Mouse (Mus musculus): ENCODE measurements around the gene Tmbim4.

The Tmbim4 gene

GRCm38 (mm10) chr10:120246994-120247750 is 45.8 kb downstream of the Tmbim4 start:
- peak; percentile 74 for DNase-seq

- DNase-seq: peak; percentile 51
These were observed 49.7 kb downstream of the Tmbim4 start for GRCm38 (mm10) chr10:120250911-120251683.

GRCm38 (mm10) chr10:120251791-120252190 is 50.4 kb downstream of the Tmbim4 start:
- no peak for DNase-seq

GRCm38 (mm10) chr10:120252800-120253199 is 51.4 kb downstream of the Tmbim4 start:
- peak; percentile 40 for DNase-seq

- peak; percentile 78 for DNase-seq
These were observed 55.8 kb downstream of the Tmbim4 start for GRCm38 (mm10) chr10:120257231-120257630.

- no peak for DNase-seq
These were observed 66.4 kb downstream of the Tmbim4 start for GRCm38 (mm10) chr10:120267790-120268189.

- DNase-seq: peak; percentile 28
These were observed 68.6 kb downstream of the Tmbim4 start for GRCm38 (mm10) chr10:120269946-120270345.

GRCm38 (mm10) chr10:120270777-120271176 is 69.4 kb downstream of the Tmbim4 start:
- DNase-seq: peak; percentile 76

GRCm38 (mm10) chr10:120271318-120271717 is 69.9 kb downstream of the Tmbim4 start:
- DNase-seq: no peak

GRCm38 (mm10) chr10:120271879-120272269 is 70.5 kb downstream of the Tmbim4 start:
- no peak for DNase-seq

GRCm38 (mm10) chr10:120272270-120272883 is 71.0 kb downstream of the Tmbim4 start:
- peak; percentile 36 for DNase-seq

GRCm38 (mm10) chr10:120273335-120273734 is 71.9 kb downstream of the Tmbim4 start:
- no peak for DNase-seq
